ENCODE assay signal across 8 mouse cellular contexts in the genomic region with DNA sequence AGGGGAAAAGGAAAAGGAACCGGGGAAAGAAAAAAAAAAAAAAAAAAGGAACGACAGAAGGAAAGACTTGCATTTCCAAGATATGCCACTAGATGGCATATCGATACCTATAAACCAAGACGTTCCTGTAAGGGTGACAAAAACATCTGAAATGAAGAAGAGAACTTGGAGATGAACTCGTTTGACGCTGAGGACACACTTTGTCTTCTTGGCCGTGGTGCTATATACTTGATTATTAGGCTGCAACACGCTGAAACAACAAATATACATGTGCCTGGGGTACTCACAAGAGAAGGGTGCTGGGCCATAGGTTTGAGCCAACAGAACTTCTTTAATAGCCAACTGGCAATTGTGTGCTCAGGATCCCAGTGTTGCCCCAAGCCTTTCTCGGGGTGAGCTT.
DNase-seq lines count a peak whose midpoint lies in the region; ATAC-seq and TF ChIP-seq lines count a peak whose summit lies in the region.

No protein-coding gene starts in this region.

- no peak for TF ChIP-seq EP300 in lung, postnatal 0 days (IDR thresholded peaks at IDR 0.05)

- no peak overlapping the region for H3K9ac ChIP-seq in lung, postnatal 0 days (replicated peaks; ENCODE audit: low read depth)

- intact Hi-C loops in left cerebral cortex, postnatal 14 days (cut with DNase I), result loop anchor here (2.0 to 10.0 kb wide), 2 partner anchors 314 to 630 kb away; no protein-coding TSS in a partner anchor
- intact Hi-C loops in left cerebral cortex, postnatal 4 days (cut with DNase I), result loop anchor here (5.0 kb wide), 1 partner anchor 312 kb away; no protein-coding TSS in a partner anchor

- no peak for ATAC-seq in lung, postnatal 0 days

- 5% methylated on average over 9 of the region's 9 CpGs for WGBS in lung, postnatal 0 days

- peak; percentile 77 for TF ChIP-seq CTCF in lung, postnatal 0 days (IDR thresholded peaks at IDR 0.05)

- DNase-seq in left cerebral cortex, postnatal 14 days (ENCODE audit: low spot score in 2 of 2), result peak; percentile 74 to 79
- no peak for DNase-seq in left cerebral cortex, postnatal 4 days
- DNase-seq in NIH3T3 (ENCODE audit: low read depth), result peak; percentile 89
- DNase-seq in embryo, embryonic 11 days, result peak; percentile 79
- peak; percentile 88 for DNase-seq in hindlimb bud, embryonic 11.5 days (ENCODE audit: extremely low spot score, low read depth, low spot score)
- DNase-seq in lung, postnatal 0 days (ENCODE audit: low spot score), result peak; percentile 75
- DNase-seq in retina, postnatal 7 days (ENCODE audit: low read depth, low spot score), result peak; percentile 43
- no peak for DNase-seq in spleen, postnatal 36 days (ENCODE audit: low spot score in 2 of 2)

- no peaks in the 10 kb centered on the region for H3K36me3 ChIP-seq in lung, postnatal 0 days (ENCODE audit: insufficient read depth, low read length)

- H3K27me3 ChIP-seq in lung, postnatal 0 days (replicated peaks; ENCODE audit: insufficient read depth, low read length), result no peaks in the 10 kb centered on the region

- no peaks in the 10 kb centered on the region for H3K9me3 ChIP-seq in lung, postnatal 0 days (ENCODE audit: low read length)

- H3K27ac ChIP-seq in lung, postnatal 0 days (ENCODE audit: low read length), result no peak overlapping the region

- no peaks in the 10 kb centered on the region for H3K4me1 ChIP-seq in lung, postnatal 0 days (ENCODE audit: insufficient read depth, low read depth, low read length)

- no peak overlapping the region for H3K4me3 ChIP-seq in lung, postnatal 0 days (ENCODE audit: low read depth, low read length)

- no peak overlapping the region for H3K4me2 ChIP-seq in lung, postnatal 0 days (replicated peaks; ENCODE audit: low read depth, low read length)

Comparison
In these comparisons a context has a peak if more than half of its experiments do, and no peak if none do; other contexts are left out.
1. DNase-seq: peak in left cerebral cortex, postnatal 14 days (2 of 2), NIH3T3 (single experiment), embryo, embryonic 11 days (single experiment), hindlimb bud, embryonic 11.5 days (single experiment), lung, postnatal 0 days (single experiment) and retina, postnatal 7 days (single experiment); none in left cerebral cortex, postnatal 4 days (single experiment) and spleen, postnatal 36 days (0 of 2).